Mouse (Mus musculus) mesoderm, embryonic 11.5 days (tissue): ENCODE measurements around the gene Gm45837.
A peak's percentile ranks its signal among the peaks of the same experiment; 100 is the strongest.

ENCODE experiments used
- DNase-seq: peaks from one replicate; pipeline ENCODE4 v3.0.0-alpha.2; 2012; ENCODE audit warnings: low read depth, low spot score

Gene Gm45837

GRCm38 (mm10) chr7:101391909-101392479, 18.7 kb upstream of the Gm45837 start:
- no peak for DNase-seq

- DNase-seq: no peak
These were observed 17.7 kb upstream of the Gm45837 start for GRCm38 (mm10) chr7:101393015-101393414.

- no peak for DNase-seq
These were observed 16.8 kb upstream of the Gm45837 start for GRCm38 (mm10) chr7:101393694-101394504.

GRCm38 (mm10) chr7:101394569-101394968, 16.1 kb upstream of the Gm45837 start:
- DNase-seq: no peak

- no peak for DNase-seq
These were observed 15.2 kb upstream of the Gm45837 start for GRCm38 (mm10) chr7:101395471-101395870.

GRCm38 (mm10) chr7:101397175-101397574, 13.5 kb upstream of the Gm45837 start:
- DNase-seq: no peak

GRCm38 (mm10) chr7:101401510-101401909, 9.2 kb upstream of the Gm45837 start:
- DNase-seq: no peak

- DNase-seq: no peak
These were observed 6.9 kb upstream of the Gm45837 start for GRCm38 (mm10) chr7:101403831-101404230.

GRCm38 (mm10) chr7:101412796-101413195, 2.1 kb downstream of the Gm45837 start:
- DNase-seq: peak; percentile 91

- DNase-seq: no peak
These were observed 3.5 kb downstream of the Gm45837 start for GRCm38 (mm10) chr7:101414209-101414608.

- DNase-seq: peak; percentile 31
These were observed 4.2 kb downstream of the Gm45837 start for GRCm38 (mm10) chr7:101414661-101415511.

- no peak for DNase-seq
These were observed 4.9 kb downstream of the Gm45837 start for GRCm38 (mm10) chr7:101415512-101416100.

GRCm38 (mm10) chr7:101416391-101416790, 5.7 kb downstream of the Gm45837 start:
- DNase-seq: no peak

GRCm38 (mm10) chr7:101419013-101419770, 8.5 kb downstream of the Gm45837 start:
- DNase-seq: peak; percentile 61

- DNase-seq: no peak
These were observed 10.8 kb downstream of the Gm45837 start, which contains the start of gene Pde2a for GRCm38 (mm10) chr7:101421529-101421928. Gene Pde2a (plus strand): TSS chr7:101421691.

- DNase-seq: peak; percentile 65
These were observed 11.4 kb downstream of the Gm45837 start for GRCm38 (mm10) chr7:101422069-101422468.

GRCm38 (mm10) chr7:101422646-101423045, 12.0 kb downstream of the Gm45837 start:
- no peak for DNase-seq

- DNase-seq: no peak
These were observed 13.3 kb downstream of the Gm45837 start for GRCm38 (mm10) chr7:101423970-101424369.

GRCm38 (mm10) chr7:101426692-101427091, 16.0 kb downstream of the Gm45837 start:
- DNase-seq: no peak

GRCm38 (mm10) chr7:101427736-101428135, 17.1 kb downstream of the Gm45837 start:
- DNase-seq: peak; percentile 62

GRCm38 (mm10) chr7:101435038-101435437, 24.4 kb downstream of the Gm45837 start:
- no peak for DNase-seq
